Mouse (Mus musculus) bone marrow macrophage, adult 2 months (primary cell): Measurements from ENCODE around the gene Tlr11.

Experiments used
- CTCF ChIP-seq: IDR thresholded peaks from 2 replicates; pipeline ENCODE4 v1.5.1; 2012; ENCODE audit warnings: low read depth, mild to moderate bottlenecking, low read length, moderate library complexity
- POLR2A ChIP-seq: IDR thresholded peaks from 2 replicates; pipeline ENCODE4 v1.6.1; 2012; ENCODE audit warnings: mild to moderate bottlenecking, low read depth, low read length, borderline replicate concordance

DNA sequence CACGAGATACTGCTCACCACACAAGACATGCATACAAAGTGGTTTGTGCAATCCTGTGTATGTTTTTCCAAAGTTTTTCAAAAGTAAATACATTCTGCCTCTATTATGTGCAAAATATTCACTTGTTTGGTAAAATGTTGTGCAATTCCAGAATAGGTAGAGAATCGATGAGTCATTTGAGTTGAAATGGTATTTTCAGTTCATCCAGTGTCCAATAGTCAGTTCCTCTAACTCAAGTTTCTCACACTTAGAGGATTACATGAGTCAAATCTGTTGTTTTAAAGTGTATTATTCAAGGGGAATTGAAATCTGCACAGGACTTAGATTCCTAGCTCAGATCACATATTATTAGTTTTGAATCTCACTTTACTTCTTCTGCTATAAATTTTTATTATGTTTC is 5.8 kb downstream of the Tlr11 start:
- TF ChIP-seq POLR2A (no peak), CTCF (no peak)
